Mouse (Mus musculus): ENCODE measurements around the gene Gm7945. TPM values are rescaled to one million over a fixed set of nuclear protein-coding genes. Genes with fewer than 3 reads are reported as not detected.
"Not testable (repeated sequence)": the region's sequence is repeated elsewhere in the genome, so short reads cannot be mapped to it uniquely, and the experiment has no call there.

The Gm7945 gene
- polyA plus RNA-seq (2012; rRNA removed) = not detected in 2 replicates

GRCm38 (mm10) chr14:41386279-41386678, at the start of gene Gm7945:
TSS of gene Gm7945 (minus strand) at chr14:41386379.
- H3K36me3 ChIP-seq (ENCODE audit: control insufficient read depth, insufficient read depth, low read length); H3K27me3 ChIP-seq (ENCODE audit: control insufficient read depth, insufficient read depth, low read length); H3K27ac ChIP-seq (ENCODE audit: insufficient read depth, low read depth, low read length); H3K4me1 ChIP-seq (ENCODE audit: control insufficient read depth, insufficient read depth, insufficient read length, low read length); H3K4me3 ChIP-seq (ENCODE audit: low read depth, low read length): not testable (repeated sequence)
- WGBS = no CpG with 5 or more reads among the region's 3 CpGs

DNA sequence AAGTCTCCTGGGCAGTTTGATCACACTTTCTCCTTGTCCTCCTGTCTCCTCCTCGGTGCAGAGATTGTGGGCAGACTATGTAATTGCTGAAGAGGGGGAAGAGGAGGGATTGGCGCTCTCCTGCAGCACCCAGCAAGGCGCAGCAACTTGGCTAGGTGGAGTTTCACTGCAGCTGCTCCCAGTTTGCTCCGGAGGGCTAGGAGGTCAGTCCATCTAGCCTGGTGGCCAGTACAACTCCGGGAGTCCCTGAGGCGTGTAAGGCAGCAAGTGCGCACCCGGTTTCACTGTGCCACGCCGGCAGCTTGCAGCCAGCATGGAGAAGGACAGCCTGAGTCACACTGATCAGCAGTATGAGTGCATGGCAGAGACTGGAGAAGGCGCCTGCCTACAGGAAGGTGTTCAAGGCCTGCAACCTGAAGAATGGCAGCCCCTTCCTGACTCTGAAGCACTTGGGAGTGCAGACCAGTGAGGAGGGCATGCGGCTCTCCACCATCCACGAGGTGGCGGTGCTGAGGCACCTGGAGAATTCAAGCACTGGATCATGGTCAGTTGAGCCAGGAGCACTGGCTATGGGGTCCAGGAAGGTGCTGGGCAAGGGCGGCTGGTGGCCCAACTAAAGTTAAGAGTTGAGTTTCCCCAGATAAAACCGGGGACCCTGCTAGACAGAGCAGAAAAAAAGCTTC, 39.4 kb upstream of the Gm7945 start:
- H3K27ac ChIP-seq (ENCODE audit: insufficient read depth, low read depth, low read length); H3K36me3 ChIP-seq (ENCODE audit: control insufficient read depth, insufficient read depth, low read length); H3K4me1 ChIP-seq (ENCODE audit: control insufficient read depth, insufficient read depth, insufficient read length, low read length); H3K4me3 ChIP-seq (ENCODE audit: low read depth, low read length); H3K27me3 ChIP-seq (ENCODE audit: control insufficient read depth, insufficient read depth, low read length): not testable (repeated sequence)
- WGBS = 14% methylated on average over 14 of the region's 16 CpGs

DNA sequence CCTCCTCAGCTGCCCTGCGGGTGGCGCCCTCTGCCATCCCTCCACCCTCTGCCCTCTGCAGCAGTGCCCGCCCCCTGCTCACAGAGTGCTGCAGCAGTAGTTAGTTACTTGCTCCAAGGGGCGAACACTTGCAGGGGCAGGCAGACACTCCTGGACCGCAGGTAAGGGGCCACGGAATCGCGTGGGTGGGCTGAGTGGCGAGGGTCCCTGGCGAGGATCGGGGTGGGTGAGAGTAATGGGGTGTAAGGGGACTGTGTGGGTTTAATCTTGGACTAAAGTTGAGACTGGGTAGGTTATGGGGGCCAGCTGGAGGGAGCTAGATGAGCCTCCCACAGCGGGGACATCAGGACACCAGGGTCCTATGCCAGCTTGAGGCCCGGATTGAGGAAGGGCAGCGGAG, 38.5 kb upstream of the Gm7945 start:
- H3K4me3 ChIP-seq (ENCODE audit: low read depth, low read length); H3K27me3 ChIP-seq (ENCODE audit: control insufficient read depth, insufficient read depth, low read length); H3K4me1 ChIP-seq (ENCODE audit: control insufficient read depth, insufficient read depth, insufficient read length, low read length); H3K36me3 ChIP-seq (ENCODE audit: control insufficient read depth, insufficient read depth, low read length); H3K27ac ChIP-seq (ENCODE audit: insufficient read depth, low read depth, low read length): not testable (repeated sequence)
- 27% methylated on average over 14 of the region's 14 CpGs for WGBS

- H3K4me3 ChIP-seq (ENCODE audit: low read depth, low read length); H3K36me3 ChIP-seq (ENCODE audit: control insufficient read depth, insufficient read depth, low read length); H3K4me1 ChIP-seq (ENCODE audit: control insufficient read depth, insufficient read depth, insufficient read length, low read length); H3K27me3 ChIP-seq (ENCODE audit: control insufficient read depth, insufficient read depth, low read length); H3K27ac ChIP-seq (ENCODE audit: insufficient read depth, low read depth, low read length): not testable (repeated sequence)
- WGBS = 70% methylated on average over 1 of the region's 2 CpGs
Observed at GRCm38 (mm10) chr14:41408181-41408580, 22.0 kb upstream of the Gm7945 start, which contains the start of gene Gm6482. TSS of gene Gm6482 (minus strand) at chr14:41408281.

DNA sequence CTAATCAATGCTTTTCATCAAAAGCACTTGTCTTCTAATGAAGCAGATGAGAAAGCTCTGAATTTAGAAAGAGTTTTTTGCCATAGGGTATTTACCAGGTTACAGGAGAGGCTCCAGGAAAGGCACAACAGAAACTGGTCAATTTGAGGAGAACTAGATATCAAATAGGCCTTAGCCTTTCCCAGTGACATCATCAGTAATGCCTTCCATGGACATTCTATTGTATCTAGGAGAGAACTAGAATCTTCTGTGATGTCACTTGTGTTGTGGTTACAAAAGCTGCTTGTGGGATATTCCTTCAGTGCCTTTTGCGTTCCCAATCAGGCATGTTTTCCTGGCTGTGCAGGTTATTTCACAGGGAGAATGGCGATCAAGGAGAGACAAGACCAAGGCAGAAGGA, 37.9 kb downstream of the Gm7945 start, which contains the start of gene Gm5798:
Gm5798 (plus strand) TSS at position 301 of the 400 bp plus-strand sequence.
- not testable (repeated sequence) for H3K36me3 ChIP-seq (ENCODE audit: control insufficient read depth, insufficient read depth, low read length); H3K4me1 ChIP-seq (ENCODE audit: control insufficient read depth, insufficient read depth, insufficient read length, low read length); H3K4me3 ChIP-seq (ENCODE audit: low read depth, low read length); H3K27ac ChIP-seq (ENCODE audit: insufficient read depth, low read depth, low read length); H3K27me3 ChIP-seq (ENCODE audit: control insufficient read depth, insufficient read depth, low read length)
- 57% methylated on average over 2 of the region's 2 CpGs for WGBS

Other genes with a start within 250 kb of the Gm7945 start
- not detected in 2 replicates for gene Mbl1, start 234.9 kb downstream of the Gm7945 start, polyA plus RNA-seq (2012; rRNA removed)
- gene Sftpd, start 201.2 kb downstream of the Gm7945 start, polyA plus RNA-seq (2012; rRNA removed) = 0.24 TPM in 1 of 2 replicates, not detected in the other
- gene Gm2832, start 107.6 kb downstream of the Gm7945 start, polyA plus RNA-seq (2012; rRNA removed) = not detected in 2 replicates
- not detected in 2 replicates for gene Gm5798, start 37.8 kb downstream of the Gm7945 start, polyA plus RNA-seq (2012; rRNA removed)
- not detected in 2 replicates for gene Gm6482, start 21.9 kb upstream of the Gm7945 start, polyA plus RNA-seq (2012; rRNA removed)
- not detected in 2 replicates for gene Gm7954, start 67.1 kb upstream of the Gm7945 start, polyA plus RNA-seq (2012; rRNA removed)
- not detected in 2 replicates for gene Gm3486, start 103.1 kb upstream of the Gm7945 start, polyA plus RNA-seq (2012; rRNA removed)
- not detected in 2 replicates for gene Gm7970, start 169.2 kb upstream of the Gm7945 start, polyA plus RNA-seq (2012; rRNA removed)
- gene 1700049E17Rik2, start 186.8 kb upstream of the Gm7945 start, polyA plus RNA-seq (2012; rRNA removed) = not detected in 2 replicates
- gene Gm3072, start 238.2 kb upstream of the Gm7945 start, polyA plus RNA-seq (2012; rRNA removed) = not detected in 2 replicates